Mouse (Mus musculus): ENCODE data around the gene Trappc11.

DNA sequence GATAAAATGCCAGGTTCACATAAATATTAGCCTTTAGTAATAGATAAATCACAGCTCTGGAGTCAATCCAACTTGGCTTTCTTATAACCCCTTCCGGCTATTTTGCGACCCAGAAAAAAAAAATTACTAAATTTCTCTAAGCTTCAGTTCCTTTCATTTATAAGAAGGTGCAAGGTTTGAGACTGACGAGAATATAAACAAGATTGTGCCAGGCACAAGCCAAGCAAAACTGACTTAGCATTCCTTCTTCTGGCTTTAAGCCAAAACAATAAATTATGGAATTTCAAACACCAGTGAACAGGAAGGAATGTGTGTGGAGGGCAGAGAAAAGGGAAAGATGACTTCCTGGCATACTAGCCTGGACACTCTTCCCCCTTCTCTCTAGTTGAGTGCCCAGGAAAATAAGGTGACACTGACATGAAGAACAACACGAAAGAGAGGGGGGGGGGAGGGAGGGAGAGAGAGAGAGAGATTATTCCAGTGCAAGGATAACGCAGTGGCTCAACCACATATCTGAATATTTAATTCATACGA lies 74.0 kb downstream of the Trappc11 start:
- TF ChIP-seq CTCF (IDR thresholded peaks at IDR 0.05; ENCODE audit: low read depth) (no peak), EP300 (IDR thresholded peaks at IDR 0.05; ENCODE audit: low read depth) (no peak)
